Mouse (Mus musculus) cerebellum, postnatal 4 days (tissue): ENCODE results near the gene Trpc2.
A peak's percentile ranks its signal among the peaks of the same experiment; 100 is the strongest.

ENCODE experiments used
- DNase-seq, 2 experiments: peaks; one replicate each; pipeline ENCODE4 v3.0.0; 2022; ENCODE audit warnings: low spot score in 2 of 2, mixed read lengths in 1 of 2

Trpc2 gene

DNA sequence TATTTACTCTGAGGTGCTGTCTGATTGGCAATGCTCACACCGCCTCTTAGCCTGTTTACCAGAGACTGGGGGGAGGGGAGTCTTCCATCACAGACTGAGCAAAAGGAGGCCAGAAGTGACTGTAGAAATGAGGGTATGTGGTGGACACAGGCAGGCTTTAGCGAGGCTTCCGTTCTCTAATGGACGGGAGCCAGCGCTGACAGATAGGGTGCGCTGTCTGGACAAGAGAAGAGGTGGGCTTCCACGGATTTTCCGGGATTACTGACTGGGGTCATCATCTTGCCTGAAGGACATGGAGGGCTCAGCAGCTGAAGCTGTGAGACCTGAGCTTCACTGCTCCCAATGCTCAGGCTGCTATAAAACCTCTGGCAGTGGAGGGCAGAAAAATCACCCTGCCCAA, 19.3 kb downstream of the Trpc2 start:
- DNase-seq, result no peak

- no peak for DNase-seq
These were observed 19.8 kb downstream of the Trpc2 start for GRCm38 (mm10) chr7:102102696-102103095.

- no peak for DNase-seq
These were observed 20.6 kb downstream of the Trpc2 start for GRCm38 (mm10) chr7:102103555-102103954.

DNA sequence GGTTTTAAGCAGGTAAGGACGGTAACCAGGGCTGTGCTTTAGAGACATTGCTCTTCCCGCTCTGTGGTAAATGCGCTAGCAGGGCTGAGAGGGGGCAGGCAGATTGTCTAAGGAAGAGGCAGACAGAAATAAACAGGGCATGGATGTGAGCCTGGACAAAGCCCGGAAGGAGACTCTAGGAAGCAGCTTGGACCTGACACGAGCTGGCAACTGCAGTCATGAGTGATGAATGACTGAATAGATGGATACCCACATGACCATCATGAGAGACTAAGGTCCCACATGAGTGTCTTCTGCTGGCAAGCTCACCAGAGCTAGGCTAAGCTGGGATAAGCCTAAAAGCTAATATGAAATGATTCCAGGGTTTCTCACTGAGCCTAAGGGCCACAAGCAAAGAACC, 21.2 kb downstream of the Trpc2 start:
- no peak for DNase-seq

- peak in 1 of 2 experiments; percentile 30 for DNase-seq
These were observed 23.8 kb downstream of the Trpc2 start for GRCm38 (mm10) chr7:102106700-102107141.

DNA sequence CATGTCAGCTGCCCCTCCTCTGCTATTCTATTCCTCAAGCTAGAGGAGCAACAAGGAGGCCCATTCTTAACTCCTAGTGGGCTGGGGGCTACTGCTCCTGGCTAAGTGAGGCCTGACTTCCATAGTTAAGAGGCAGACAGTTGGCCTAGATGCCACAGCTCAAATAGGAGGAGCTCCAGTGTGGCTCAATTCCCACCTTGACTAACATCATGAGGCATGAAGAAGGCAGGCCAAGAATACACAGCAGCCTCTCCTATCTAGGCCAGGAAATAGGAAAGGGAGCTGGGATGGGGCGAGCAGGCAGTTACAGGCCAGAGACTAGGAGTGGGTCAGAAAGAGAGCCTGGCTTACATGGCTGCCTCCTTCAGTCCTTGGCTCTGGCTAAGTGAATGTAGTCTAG, 25.3 kb downstream of the Trpc2 start:
- DNase-seq, result no peak

- DNase-seq, result no peak
These were observed 26.3 kb downstream of the Trpc2 start, which contains the start of gene Art5 for GRCm38 (mm10) chr7:102109171-102109570. TSS of gene Art5 (minus strand) at chr7:102109489.

- no peak for DNase-seq
These were observed 26.8 kb downstream of the Trpc2 start for GRCm38 (mm10) chr7:102109746-102110145.

DNA sequence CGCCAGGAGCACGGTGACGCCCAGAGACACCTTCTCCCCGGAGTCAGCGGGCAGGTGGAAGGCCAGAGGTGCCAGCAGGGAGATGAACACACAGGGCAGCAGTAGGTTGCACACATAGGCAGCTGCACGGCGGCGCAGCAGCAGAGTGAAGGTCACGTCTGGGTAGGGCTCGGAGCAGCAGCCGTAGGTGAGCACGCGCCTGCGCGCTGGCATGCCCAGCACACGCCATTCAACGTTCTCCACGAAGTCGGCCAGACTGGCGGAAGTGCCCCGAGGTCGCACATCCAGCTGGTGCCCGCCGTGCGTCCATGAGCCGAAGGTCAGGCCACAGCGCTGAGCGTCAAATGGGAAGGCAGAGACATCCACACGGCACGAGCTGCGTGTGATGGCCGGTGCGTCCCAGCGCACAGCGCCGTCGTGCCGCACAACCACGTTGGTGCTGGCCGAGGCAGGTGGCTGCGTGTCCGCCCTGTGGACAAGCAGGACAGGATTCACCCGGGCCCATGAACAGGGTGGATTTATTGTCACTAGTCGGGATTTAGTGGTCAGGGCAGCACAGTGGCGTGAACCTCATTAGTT, 30.3 kb downstream of the Trpc2 start:
- DNase-seq, result no peak

DNA sequence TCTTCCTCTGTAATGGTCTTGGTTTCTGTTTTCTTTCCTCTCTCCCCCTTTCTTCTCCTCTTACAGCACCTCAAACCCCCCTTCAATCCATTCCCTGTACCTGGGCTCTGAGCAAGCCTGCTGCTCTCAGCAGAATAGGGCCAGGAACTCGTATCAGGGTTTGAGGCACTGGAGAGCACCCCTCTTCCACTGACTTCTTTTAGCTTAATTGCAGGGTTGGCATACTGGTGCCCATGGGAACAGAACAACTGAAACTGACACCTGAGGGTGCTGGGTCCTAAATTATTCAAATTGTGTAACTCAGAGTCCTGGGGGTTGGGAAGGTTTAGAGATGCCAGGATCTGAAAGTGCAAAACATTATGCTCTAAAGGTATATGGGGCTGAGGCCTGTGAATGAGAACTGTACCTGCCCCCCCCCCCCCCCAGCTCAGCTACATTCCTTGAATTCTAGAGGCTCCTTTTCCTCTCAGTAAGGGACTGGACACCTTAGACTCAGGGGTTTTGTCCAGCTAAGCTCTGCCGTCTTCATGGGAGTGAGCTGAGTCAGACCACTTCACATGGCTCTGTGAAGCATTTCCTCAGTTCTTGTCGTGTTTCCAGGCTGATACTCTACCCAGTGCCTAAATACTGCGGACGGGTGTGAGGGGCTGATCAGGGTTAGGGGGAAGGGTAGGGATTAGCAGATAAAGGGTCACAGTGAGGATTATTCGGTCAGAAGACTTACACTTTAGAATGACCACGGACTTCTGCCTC, 33.8 kb downstream of the Trpc2 start, which contains the start of gene Chrna10:
Gene Chrna10, minus strand, starts transcription at position 250 of the 753 bp plus-strand sequence.
- DNase-seq, result no peak

DNA sequence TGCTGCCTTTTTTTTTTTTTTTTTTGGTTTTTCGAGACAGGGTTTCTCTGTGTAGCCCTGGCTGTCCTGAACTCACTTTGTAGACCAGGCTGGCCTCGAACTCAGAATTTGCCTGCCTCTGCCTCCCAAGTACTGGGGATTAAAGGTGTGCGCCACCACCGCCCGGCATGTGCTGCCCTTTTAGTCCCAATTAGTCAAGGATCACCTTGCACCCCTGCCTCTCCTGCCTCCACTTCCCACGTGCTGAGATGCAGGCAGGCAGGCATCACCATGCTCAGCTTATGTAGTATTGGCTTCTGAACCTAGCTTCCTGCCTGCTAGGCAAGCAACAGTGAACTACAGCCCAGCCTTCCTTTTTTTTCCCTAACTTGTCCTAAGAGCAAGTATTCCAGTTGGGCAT, 34.5 kb downstream of the Trpc2 start:
- DNase-seq, result no peak

GRCm38 (mm10) chr7:102120326-102120725, 37.4 kb downstream of the Trpc2 start:
- DNase-seq, result no peak

DNA sequence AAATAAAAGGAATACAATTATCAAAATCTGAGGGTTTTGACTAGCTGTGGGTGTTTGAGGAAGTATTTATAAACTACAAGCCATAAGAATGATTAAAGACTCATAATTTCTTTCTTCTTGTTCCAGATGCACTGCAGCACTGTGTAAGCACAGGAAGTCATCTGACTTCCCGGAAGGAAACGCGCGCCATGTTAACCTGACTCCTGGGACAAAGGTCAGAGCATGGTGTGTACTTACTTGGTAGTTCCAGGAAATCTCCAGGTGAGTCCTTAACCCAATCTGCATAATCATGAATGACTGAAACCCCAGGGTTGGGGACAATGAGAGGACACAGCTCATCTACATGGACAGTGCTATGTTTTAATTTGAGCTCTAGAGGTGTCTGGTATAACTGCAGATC, 49.5 kb downstream of the Trpc2 start:
- DNase-seq, result no peak

DNA sequence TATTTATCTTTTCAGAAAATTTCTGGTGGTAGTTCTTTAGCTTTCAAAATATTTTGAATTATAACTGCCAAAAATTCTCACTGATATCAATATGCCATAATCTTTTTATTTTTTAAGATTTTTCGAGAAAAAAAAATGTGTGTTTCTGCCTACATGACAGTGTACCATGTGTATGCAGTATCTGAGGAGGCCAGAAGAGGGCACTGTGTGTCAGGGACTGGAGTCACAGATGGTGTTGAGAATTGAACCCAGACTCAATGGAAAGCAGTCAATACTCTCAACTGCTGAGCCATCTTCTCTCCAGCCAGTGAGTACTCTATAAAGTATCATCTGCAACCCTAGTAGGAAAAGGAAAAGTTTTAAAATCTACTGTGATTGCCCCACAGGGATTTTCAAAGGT, 54.5 kb downstream of the Trpc2 start:
- peak in 1 of 2 experiments; percentile 40 for DNase-seq

DNA sequence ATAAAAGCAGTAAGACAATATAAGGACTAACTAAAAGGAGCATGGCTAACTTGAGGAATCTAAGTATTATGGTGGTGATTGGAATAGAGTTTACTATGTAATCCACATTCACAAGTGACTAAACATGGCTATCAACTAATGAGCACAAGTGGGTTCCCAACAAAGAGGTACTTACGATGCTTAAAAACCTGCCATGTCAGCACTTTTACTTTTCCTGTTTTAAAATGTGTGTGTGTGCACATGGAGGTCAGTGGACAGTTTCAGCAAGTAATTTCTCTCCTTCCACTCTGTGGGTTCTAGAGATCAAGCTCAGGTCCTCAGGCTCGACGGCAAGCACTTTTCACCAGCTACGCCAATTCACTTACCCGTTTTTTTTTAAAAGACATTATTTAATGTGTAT, 55.0 kb downstream of the Trpc2 start:
- no peak for DNase-seq
